Mouse (Mus musculus) stomach, postnatal 0 days (tissue): ENCODE measurements around the gene Igf2r. TPM values are rescaled to one million over a fixed set of nuclear protein-coding genes. Genes with fewer than 3 reads are reported as not detected.
"Not testable (repeated sequence)": the region's sequence is repeated elsewhere in the genome, so short reads cannot be mapped to it uniquely, and the experiment has no call there.

ENCODE experiments used
- ATAC-seq: fragments of 200-750 bp; cut with Nextera tagmentation; 2 replicates; pipeline ENCODE4 v1.8.0; 2017; ENCODE audit not compliant: low FRiP score, low TSS enrichment
- DNase-seq: peaks from one replicate; pipeline ENCODE4 v3.0.0-alpha.2; 2016; ENCODE audit warnings: low spot score
- H3K27ac ChIP-seq: fragments of 300-500 bp; sonication (generic); replicated peaks from 2 replicates; pipeline ENCODE4 v1.5.1; 2014; ENCODE audit warnings: mild to moderate bottlenecking, control low read depth
- H3K27me3 ChIP-seq: fragments of 300-500 bp; sonication (generic); 2 replicates; pipeline ENCODE4 v1.6.1; 2014; ENCODE audit warnings: low read length; ENCODE audit not compliant: control insufficient read depth, insufficient read depth
- H3K36me3 ChIP-seq: fragments of 300-500 bp; sonication (generic); 2 replicates; pipeline ENCODE4 v1.6.1; 2014; ENCODE audit warnings: low read length, mixed read lengths; ENCODE audit not compliant: control insufficient read depth, insufficient read depth
- H3K4me1 ChIP-seq: fragments of 300-500 bp; sonication (generic); replicated peaks from 2 replicates; pipeline ENCODE4 v1.6.1; 2014; ENCODE audit warnings: antibody characterized with exemption; ENCODE audit not compliant: control insufficient read depth, insufficient read depth
- H3K4me2 ChIP-seq: fragments of 300-500 bp; sonication (generic); replicated peaks from 2 replicates; pipeline ENCODE4 v1.6.1; 2014; ENCODE audit warnings: low read depth, mild to moderate bottlenecking, control low read depth, moderate library complexity
- H3K4me3 ChIP-seq: fragments of 300-500 bp; sonication (generic); 2 replicates; pipeline ENCODE4 v1.5.1; 2014; ENCODE audit warnings: low read depth, low read length, control low read depth
- H3K9ac ChIP-seq: fragments of 300-500 bp; sonication (generic); 2 replicates; pipeline ENCODE4 v1.6.1; 2014; ENCODE audit warnings: mild to moderate bottlenecking, low read length, control low read depth, mixed read lengths
- H3K9me3 ChIP-seq: fragments of 300-500 bp; sonication (generic); 2 replicates; pipeline ENCODE4 v1.6.1; 2016; ENCODE audit warnings: low read length; ENCODE audit not compliant: control insufficient read depth
- CTCF ChIP-seq: IDR thresholded peaks from 2 replicates; pipeline ENCODE4 v1.5.1; 2016; ENCODE audit warnings: antibody characterized with exemption, low read depth, mild to moderate bottlenecking, moderate library complexity
- EP300 ChIP-seq: optimal IDR thresholded peaks from 2 replicates; pipeline ENCODE3; 2016; ENCODE audit warnings: antibody characterized with exemption
- WGBS: fragments of 180-500 bp; shearing (Covaris S2); extraction: QIAGEN DNeasy Blood & Tissue Kit; methylation state at CpG from one replicate; pipeline ENCODE4 v1.1.7; 2014; 5-methylcytosine and 5-hydroxymethylcytosine counted together
- polyA plus RNA-seq: library from polyadenylated mRNA; unstranded; fragments of >200 nt; fragmentation: Nextera tagmentation; extraction: Ambion mirVana; gene quantifications from 2 replicates; pipeline ENCODE4 v1.2.1, GENCODE M21; 2015

Gene Igf2r
- polyA plus RNA-seq, 1 experiment from 2014 or later = 9.6 TPM

DNA sequence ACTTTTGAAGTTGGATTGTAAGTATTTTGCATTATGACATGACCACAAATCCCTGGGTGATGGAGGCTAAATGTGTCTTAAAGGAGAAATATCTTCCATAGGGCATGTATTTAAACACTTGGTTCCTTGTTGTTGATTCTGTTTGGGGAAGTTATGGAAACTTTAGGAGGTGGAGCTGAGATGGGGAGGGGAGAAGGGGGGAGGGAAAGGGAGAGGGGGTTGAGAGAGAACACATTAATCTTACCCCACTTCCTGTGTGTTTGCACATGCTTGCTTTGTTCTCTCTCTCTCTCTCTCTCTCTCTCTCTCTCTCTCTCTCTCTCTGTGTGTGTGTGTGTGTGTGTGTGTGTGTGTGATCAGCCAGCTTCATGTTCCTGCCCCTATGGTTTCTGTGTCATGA is 92.3 kb downstream of the Igf2r start:
- H3K4me2 ChIP-seq = no peak overlapping the region
- ATAC-seq (no peak), DNase-seq (no peak)
- H3K4me3 ChIP-seq = no peak overlapping the region
- no peaks in the 10 kb centered on the region for H3K27me3 ChIP-seq
- TF ChIP-seq CTCF (no peak), EP300 (no peak)
- H3K4me1 ChIP-seq = no peaks in the 10 kb centered on the region
- no peak overlapping the region for H3K27ac ChIP-seq
- no peaks in the 10 kb centered on the region for H3K36me3 ChIP-seq
- no peak overlapping the region for H3K9ac ChIP-seq
- no peaks in the 10 kb centered on the region for H3K9me3 ChIP-seq

DNA sequence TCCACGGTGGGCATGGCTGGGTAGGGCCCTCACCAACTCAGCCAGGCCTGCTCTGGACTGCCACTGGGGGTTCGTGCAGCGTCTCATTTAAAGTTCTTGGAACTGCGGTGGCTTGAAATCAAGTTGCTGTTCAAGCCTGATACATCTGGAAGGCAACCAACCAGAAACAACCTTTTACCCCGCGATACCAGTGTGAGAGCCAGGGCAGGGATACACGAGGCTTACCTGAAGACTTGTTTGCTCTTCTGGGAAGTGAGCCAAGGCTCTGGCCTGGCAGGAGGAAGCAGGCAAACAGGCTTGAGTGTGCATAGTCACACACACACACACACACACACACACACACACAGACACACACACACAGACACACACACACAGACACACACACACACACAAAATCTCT is 93.8 kb downstream of the Igf2r start, which contains the start of gene Slc22a1:
Gene Slc22a1 (minus strand): TSS at position 184 of the 400 bp plus-strand sequence.
- Histone ChIP-seq H3K9ac (no peak within 1 kb of the TSS), H3K4me3 (no peak within 1 kb of the TSS), H3K27ac (peak within 1 kb of the TSS; percentile 71; the same call in 1 of the 2 replicates), H3K27me3 (no peaks in the 10 kb centered on the region), H3K4me1 (no peaks in the 10 kb centered on the region), H3K4me2 (no peak within 1 kb of the TSS), H3K9me3 (no peaks in the 10 kb centered on the region), H3K36me3 (no peaks in the 10 kb centered on the region)
- WGBS = 45% methylated on average over 7 of the region's 7 CpGs
- no peak for TF ChIP-seq CTCF
- TF ChIP-seq EP300 = no peak
- ATAC-seq (peak; percentile 89), DNase-seq (peak; percentile 86)

DNA sequence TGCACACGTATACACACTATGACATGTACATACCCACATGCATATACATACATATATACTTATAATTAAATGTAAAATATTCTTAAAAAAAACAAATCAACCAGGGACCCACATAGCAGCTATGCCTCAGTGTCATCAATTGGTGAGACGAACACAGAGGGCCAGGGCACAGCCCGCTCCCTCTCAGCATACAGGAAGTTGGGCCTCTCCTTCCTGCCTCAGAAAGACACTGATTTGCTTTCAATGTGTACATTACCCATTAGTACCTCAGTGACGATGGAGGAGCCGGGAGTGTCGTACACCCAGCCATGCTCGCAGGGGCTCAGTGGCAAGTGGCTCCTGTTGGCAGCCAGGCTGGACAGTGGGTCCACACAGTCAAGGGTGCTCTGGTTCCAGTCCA is 94.5 kb downstream of the Igf2r start:
- 78% methylated on average over 7 of the region's 7 CpGs for WGBS
- not testable (repeated sequence) for H3K36me3 ChIP-seq, ATAC-seq, H3K9me3 ChIP-seq, H3K4me2 ChIP-seq, H3K9ac ChIP-seq, H3K27me3 ChIP-seq, H3K4me1 ChIP-seq, H3K4me3 ChIP-seq, DNase-seq
- peak overlapping the region; percentile 71; the same call in 1 of the 2 replicates for H3K27ac ChIP-seq

GRCm38 (mm10) chr17:12673871-12674270 is 95.6 kb downstream of the Igf2r start:
- DNase-seq (no peak), ATAC-seq (no peak)
- H3K36me3 ChIP-seq = no peaks in the 10 kb centered on the region
- H3K9me3 ChIP-seq = no peaks in the 10 kb centered on the region
- H3K27me3 ChIP-seq = no peaks in the 10 kb centered on the region
- H3K4me1 ChIP-seq = no peaks in the 10 kb centered on the region
- 61% methylated on average over 3 of the region's 3 CpGs for WGBS
- no peak for TF ChIP-seq CTCF
- no peak for TF ChIP-seq EP300
- H3K4me2 ChIP-seq = no peak overlapping the region
- H3K9ac ChIP-seq = no peak overlapping the region
- H3K4me3 ChIP-seq = no peak overlapping the region
- H3K27ac ChIP-seq = no peak overlapping the region

- no peaks in the 10 kb centered on the region for H3K36me3 ChIP-seq
- no peak overlapping the region for H3K4me2 ChIP-seq
- DNase-seq (no peak), ATAC-seq (no peak)
- TF ChIP-seq EP300 (no peak), CTCF (no peak)
- no peaks in the 10 kb centered on the region for H3K9me3 ChIP-seq
- no peaks in the 10 kb centered on the region for H3K27me3 ChIP-seq
- H3K4me1 ChIP-seq = no peaks in the 10 kb centered on the region
- H3K4me3 ChIP-seq = no peak overlapping the region
- no peak overlapping the region for H3K27ac ChIP-seq
- WGBS = 77% methylated on average over 7 of the region's 7 CpGs
- H3K9ac ChIP-seq = no peak overlapping the region
These were observed 97.1 kb downstream of the Igf2r start for GRCm38 (mm10) chr17:12672285-12672790.

- no peak overlapping the region for H3K4me3 ChIP-seq
- H3K9ac ChIP-seq = no peak overlapping the region
These were observed 98.3 kb downstream of the Igf2r start for GRCm38 (mm10) chr17:12671029-12671605.

More at GRCm38 (mm10) chr17:12671029-12671605, 98.3 kb downstream of the Igf2r start:
- no peaks in the 10 kb centered on the region for H3K9me3 ChIP-seq
- no peak for ATAC-seq
- DNase-seq = no peak
- no peaks in the 10 kb centered on the region for H3K36me3 ChIP-seq
- no peaks in the 10 kb centered on the region for H3K4me1 ChIP-seq
- no peak for TF ChIP-seq CTCF
- TF ChIP-seq EP300 = no peak
- H3K4me2 ChIP-seq = no peak overlapping the region
- 63% methylated on average over 5 of the region's 5 CpGs for WGBS
- H3K27me3 ChIP-seq = no peaks in the 10 kb centered on the region
- no peak overlapping the region for H3K27ac ChIP-seq
